Mouse (Mus musculus) hindbrain, embryonic 14.5 days (tissue): ENCODE data around the gene Ptprt. TPM values are rescaled to one million over a fixed set of nuclear protein-coding genes. Genes with fewer than 3 reads are reported as not detected.
A peak's percentile ranks its signal among the peaks of the same experiment; 100 is the strongest.

Experiments used
- ATAC-seq: fragments of 200-750 bp; cut with Nextera tagmentation; 2 replicates; pipeline ENCODE4 v1.8.0; 2017; ENCODE audit warnings: moderate number of reproducible peaks, mild to moderate bottlenecking, moderate TSS enrichment, moderate library complexity; ENCODE audit not compliant: low FRiP score
- DNase-seq: peaks from one replicate; pipeline ENCODE4 v3.0.0-alpha.2; 2015; ENCODE audit warnings: low spot score
- H3K27ac ChIP-seq: fragments of 300-500 bp; sonication (generic); 2 replicates; pipeline ENCODE4 v1.5.1; 2014; ENCODE audit warnings: mild to moderate bottlenecking, moderate library complexity
- H3K27me3 ChIP-seq: fragments of 300-500 bp; sonication (generic); 2 replicates; pipeline ENCODE4 v1.6.1; 2014; ENCODE audit warnings: mild to moderate bottlenecking, low read length, mixed read lengths; ENCODE audit not compliant: control insufficient read depth, insufficient read depth
- H3K36me3 ChIP-seq: fragments of 300-500 bp; sonication (generic); replicated peaks from 2 replicates; pipeline ENCODE4 v1.6.1; 2014; ENCODE audit not compliant: control insufficient read depth, insufficient read depth
- H3K4me1 ChIP-seq: fragments of 300-500 bp; sonication (generic); replicated peaks from 2 replicates; pipeline ENCODE4 v1.6.1; 2014; ENCODE audit warnings: antibody characterized with exemption, low read length, mixed read lengths; ENCODE audit not compliant: control insufficient read depth, insufficient read depth
- H3K4me2 ChIP-seq: fragments of 300-500 bp; sonication (generic); replicated peaks from 2 replicates; pipeline ENCODE4 v1.6.1; 2014; ENCODE audit warnings: mild to moderate bottlenecking, moderate library complexity
- H3K4me3 ChIP-seq: fragments of 300-500 bp; sonication (generic); replicated peaks from 2 replicates; pipeline ENCODE4 v1.5.1; 2014; ENCODE audit warnings: mild to moderate bottlenecking, low read length
- H3K9ac ChIP-seq: fragments of 300-500 bp; sonication (generic); 2 replicates; pipeline ENCODE4 v1.6.1; 2014
- H3K9me3 ChIP-seq: fragments of 300-500 bp; sonication (generic); 2 replicates; pipeline ENCODE4 v1.6.1; 2016; ENCODE audit warnings: low read length; ENCODE audit not compliant: control insufficient read depth
- WGBS: fragments of 180-500 bp; shearing (Covaris S2); extraction: QIAGEN DNeasy Blood & Tissue Kit; methylation state at CpG from one replicate; pipeline ENCODE4 v1.1.7; 2014; 5-methylcytosine and 5-hydroxymethylcytosine counted together
- polyA plus RNA-seq: library from polyadenylated mRNA; unstranded; fragments of >200 nt; fragmentation: Nextera tagmentation; extraction: Ambion mirVana; gene quantifications from 2 replicates; pipeline ENCODE4 v1.2.1, GENCODE M21; 2014

The Ptprt gene
- polyA plus RNA-seq, 1 experiment from 2014 or later: 21.5 TPM

- no peaks in the 10 kb centered on the region for H3K36me3 ChIP-seq
- no peaks in the 10 kb centered on the region for H3K27me3 ChIP-seq
- ATAC-seq (no peak), DNase-seq (no peak)
- no peak overlapping the region for H3K27ac ChIP-seq
- H3K4me2 ChIP-seq: no peak overlapping the region
- H3K4me1 ChIP-seq: no peaks in the 10 kb centered on the region
- no peak overlapping the region for H3K9ac ChIP-seq
- H3K9me3 ChIP-seq: no peaks in the 10 kb centered on the region
- H3K4me3 ChIP-seq: no peak overlapping the region
Observed at GRCm38 (mm10) chr2:162220586-162220985, 440.4 kb downstream of the Ptprt start.

GRCm38 (mm10) chr2:162219507-162219906 lies 441.4 kb downstream of the Ptprt start:
- Histone ChIP-seq H3K9ac (no peak overlapping the region), H3K4me2 (no peak overlapping the region), H3K4me3 (no peak overlapping the region), H3K27me3 (no peaks in the 10 kb centered on the region), H3K27ac (no peak overlapping the region), H3K9me3 (no peaks in the 10 kb centered on the region), H3K4me1 (no peaks in the 10 kb centered on the region), H3K36me3 (no peaks in the 10 kb centered on the region)
- ATAC-seq: no peak
- WGBS: 85% methylated on average over 4 of the region's 4 CpGs
- no peak for DNase-seq

GRCm38 (mm10) chr2:162217896-162218295 lies 443.1 kb downstream of the Ptprt start:
- Histone ChIP-seq H3K36me3 (no peaks in the 10 kb centered on the region), H3K4me2 (no peak overlapping the region), H3K27me3 (no peaks in the 10 kb centered on the region), H3K27ac (no peak overlapping the region), H3K4me3 (no peak overlapping the region), H3K4me1 (no peaks in the 10 kb centered on the region), H3K9me3 (no peaks in the 10 kb centered on the region), H3K9ac (no peak overlapping the region)
- 84% methylated on average over 5 of the region's 5 CpGs for whole genome bisulfite sequencing
- ATAC-seq (no peak), DNase-seq (no peak)

GRCm38 (mm10) chr2:162212397-162212796 lies 448.6 kb downstream of the Ptprt start:
- Histone ChIP-seq H3K9ac (no peak overlapping the region), H3K27ac (no peak overlapping the region), H3K4me1 (no peaks in the 10 kb centered on the region), H3K4me2 (no peak overlapping the region), H3K9me3 (no peaks in the 10 kb centered on the region), H3K4me3 (no peak overlapping the region), H3K27me3 (no peaks in the 10 kb centered on the region), H3K36me3 (no peaks in the 10 kb centered on the region)
- no peak for ATAC-seq
- no peak for DNase-seq
- WGBS: 14% methylated on average over 2 of the region's 2 CpGs

GRCm38 (mm10) chr2:162210564-162210963 lies 450.4 kb downstream of the Ptprt start:
- WGBS: 89% methylated on average over 6 of the region's 6 CpGs
- Histone ChIP-seq H3K27ac (no peak overlapping the region), H3K4me3 (no peak overlapping the region), H3K36me3 (no peaks in the 10 kb centered on the region), H3K4me2 (no peak overlapping the region), H3K9me3 (no peaks in the 10 kb centered on the region), H3K27me3 (no peaks in the 10 kb centered on the region), H3K9ac (no peak overlapping the region), H3K4me1 (no peaks in the 10 kb centered on the region)
- ATAC-seq (no peak), DNase-seq (no peak)

GRCm38 (mm10) chr2:162197316-162197715 lies 463.6 kb downstream of the Ptprt start:
- DNase-seq (no peak), ATAC-seq (no peak)
- Histone ChIP-seq H3K9me3 (no peaks in the 10 kb centered on the region), H3K27me3 (no peaks in the 10 kb centered on the region), H3K36me3 (no peaks in the 10 kb centered on the region), H3K4me2 (no peak overlapping the region), H3K4me3 (no peak overlapping the region), H3K9ac (no peak overlapping the region), H3K4me1 (no peaks in the 10 kb centered on the region), H3K27ac (no peak overlapping the region)
- 78% methylated on average over 5 of the region's 5 CpGs for WGBS

GRCm38 (mm10) chr2:162182621-162183475 lies 478.1 kb downstream of the Ptprt start:
- DNase-seq: peak; percentile 52
- 52% methylated on average over 20 of the region's 20 CpGs for WGBS
- peak overlapping the region; percentile 16; the same call in 1 of the 2 replicates for H3K4me2 ChIP-seq

GRCm38 (mm10) chr2:162181826-162182225 lies 479.1 kb downstream of the Ptprt start:
- ATAC-seq: no peak
- no peaks in the 10 kb centered on the region for H3K4me1 ChIP-seq
- no peaks in the 10 kb centered on the region for H3K9me3 ChIP-seq
- no peak overlapping the region for H3K9ac ChIP-seq
- no peak overlapping the region for H3K27ac ChIP-seq
- H3K36me3 ChIP-seq: no peaks in the 10 kb centered on the region
- WGBS: 89% methylated on average over 2 of the region's 2 CpGs
- no peaks in the 10 kb centered on the region for H3K27me3 ChIP-seq
- H3K4me3 ChIP-seq: no peak overlapping the region
- no peak overlapping the region for H3K4me2 ChIP-seq
- DNase-seq: no peak

More at GRCm38 (mm10) chr2:162182621-162183475, 478.1 kb downstream of the Ptprt start:
- no peak overlapping the region for H3K27ac ChIP-seq
- no peak overlapping the region for H3K9ac ChIP-seq
- no peaks in the 10 kb centered on the region for H3K4me1 ChIP-seq
- H3K36me3 ChIP-seq: no peaks in the 10 kb centered on the region
- no peaks in the 10 kb centered on the region for H3K9me3 ChIP-seq
- H3K27me3 ChIP-seq: no peaks in the 10 kb centered on the region
- no peak overlapping the region for H3K4me3 ChIP-seq
- no peak for ATAC-seq

GRCm38 (mm10) chr2:162172529-162172928 lies 488.4 kb downstream of the Ptprt start:
- no peaks in the 10 kb centered on the region for H3K27me3 ChIP-seq
- ATAC-seq (no peak), DNase-seq (no peak)
- H3K4me1 ChIP-seq: no peaks in the 10 kb centered on the region
- no peak overlapping the region for H3K4me2 ChIP-seq
- no peaks in the 10 kb centered on the region for H3K9me3 ChIP-seq
- no peak overlapping the region for H3K27ac ChIP-seq
- no peak overlapping the region for H3K9ac ChIP-seq
- 75% methylated on average over 1 of the region's 1 CpGs for WGBS
- H3K36me3 ChIP-seq: no peaks in the 10 kb centered on the region
- H3K4me3 ChIP-seq: no peak overlapping the region
